Mouse (Mus musculus): ENCODE data around the gene Gpr174.

DNA sequence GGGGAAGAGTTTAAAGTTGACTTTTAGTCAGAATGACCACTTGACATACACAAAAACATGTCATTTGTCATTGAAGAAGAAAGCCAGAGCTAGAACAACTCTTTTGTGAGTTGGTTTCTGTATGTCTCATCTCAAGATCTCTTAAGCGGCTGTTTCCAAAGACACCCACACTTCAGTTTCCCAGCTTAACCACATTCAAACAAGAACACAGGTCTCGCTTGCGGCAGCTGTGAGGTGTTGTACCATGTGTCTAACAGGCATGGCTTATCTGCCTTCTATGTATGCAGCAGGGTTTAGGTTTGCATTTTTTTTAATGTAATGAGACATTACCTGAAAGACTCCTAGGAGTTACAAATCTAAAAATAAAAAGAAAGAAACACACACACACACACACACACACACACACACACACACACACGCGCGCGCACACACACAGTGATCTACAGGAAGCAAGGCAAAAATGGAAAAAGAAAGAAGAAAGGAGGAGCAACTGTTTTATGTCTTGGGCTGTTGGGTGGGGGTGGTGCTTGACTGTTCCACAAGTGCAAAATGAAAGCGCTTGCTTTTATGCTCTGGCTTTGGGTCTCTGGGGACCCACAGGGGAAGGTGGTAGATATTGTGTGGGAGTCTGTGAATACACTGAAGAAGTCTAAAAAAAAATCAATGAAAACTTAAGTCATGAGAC is 70.2 kb downstream of the Gpr174 start:
- no peak for TF ChIP-seq CTCF (IDR thresholded peaks at IDR 0.05; ENCODE audit: low read depth, low read length)
- TF ChIP-seq POLR2A (IDR thresholded peaks at IDR 0.05; ENCODE audit: extremely low read depth, insufficient read depth, low read length), result no peak
